Mouse (Mus musculus): Measurements from ENCODE around the gene Limch1. TPM values are rescaled to one million over a fixed set of nuclear protein-coding genes. Genes with fewer than 3 reads are reported as not detected.

The Limch1 gene
- polyA plus RNA-seq, 2 experiments = 44.4 to 85.3 TPM

DNA sequence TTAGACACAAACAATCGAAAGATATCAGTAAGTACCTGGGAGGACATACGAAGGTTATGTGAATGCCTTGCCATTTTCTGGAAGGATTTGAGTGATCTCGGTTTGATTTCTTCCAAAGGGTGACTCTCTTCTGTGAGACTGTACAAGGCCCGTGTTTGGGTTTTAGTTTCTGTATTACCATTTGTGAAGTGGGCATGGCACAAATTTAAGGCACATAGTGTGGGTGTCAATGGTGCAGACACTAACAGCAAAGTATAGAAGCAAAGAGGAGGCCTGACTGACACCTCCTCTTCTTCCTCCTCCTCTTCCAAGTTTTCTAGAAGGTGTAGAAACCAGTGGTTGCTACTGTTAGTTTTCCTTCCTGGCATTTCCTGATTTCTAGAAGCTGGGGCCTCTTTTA is 16.3 kb upstream of the Limch1 start:
- no peaks in the 10 kb centered on the region for H3K9me3 ChIP-seq (ENCODE audit: control insufficient read depth, low read length)
- ATAC-seq (ENCODE audit: low FRiP score, low read depth) = no peak
- WGBS = 94% methylated on average over 4 of the region's 4 CpGs
- no peak for TF ChIP-seq POLR2A (IDR thresholded peaks at IDR 0.05; ENCODE audit: borderline replicate concordance, extremely low read depth, insufficient read depth, insufficient read length)
- no peak overlapping the region for H3K9ac ChIP-seq (ENCODE audit: low read depth, low read length, severe bottlenecking)
- no peaks in the 10 kb centered on the region for H3K36me3 ChIP-seq (ENCODE audit: control insufficient read depth, insufficient read depth, low read length)
- H3K4me1 ChIP-seq (ENCODE audit: control insufficient read depth, insufficient read depth, low read length) = 0 out of 2 replicates have a peak, but pooled peaks cover 3% of the 10 kb centered on the region
- H3K27me3 ChIP-seq (ENCODE audit: control insufficient read depth, insufficient read depth, low read length) = no peaks in the 10 kb centered on the region
- H3K27ac ChIP-seq (replicated peaks; ENCODE audit: low read depth, low read length) = no peak overlapping the region
- no peak for DNase-seq (ENCODE audit: low spot score)
- no peak overlapping the region for H3K4me2 ChIP-seq (replicated peaks; ENCODE audit: low read depth, low read length, severe bottlenecking)
- H3K4me3 ChIP-seq (replicated peaks; ENCODE audit: low read length) = no peak overlapping the region

DNA sequence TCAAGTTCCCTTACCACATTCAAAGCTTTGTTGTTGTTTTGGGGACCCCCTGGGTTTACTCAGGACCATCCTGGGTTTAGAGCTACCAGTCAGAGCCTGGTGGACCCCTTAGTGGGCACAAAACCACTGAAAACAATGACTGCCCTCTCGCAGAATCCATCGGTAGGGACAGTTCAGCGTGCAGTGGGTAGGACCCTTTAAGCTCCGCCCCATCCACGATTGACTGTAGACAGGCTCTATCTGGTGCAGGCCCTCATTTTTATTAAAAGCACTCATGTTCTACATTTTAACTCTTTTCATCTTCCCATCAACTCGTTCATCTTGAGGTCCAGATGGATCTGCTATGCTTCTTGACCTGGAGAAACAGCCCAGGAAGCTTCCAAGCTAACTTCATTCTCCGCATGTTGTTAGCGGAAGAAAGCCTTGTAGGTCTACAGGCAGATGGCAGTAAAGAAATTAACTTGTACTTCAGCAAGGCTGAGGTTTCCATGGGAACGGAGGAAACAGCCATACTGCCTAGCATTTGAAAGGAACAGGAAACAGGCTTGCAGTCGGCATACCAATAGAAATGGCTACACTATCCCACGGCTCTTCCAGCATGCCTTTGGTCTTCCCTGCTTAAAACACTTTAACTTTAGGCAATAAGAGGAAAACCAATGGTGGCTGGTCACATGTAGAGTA is 14.9 kb upstream of the Limch1 start:
- Histone ChIP-seq H3K36me3 (ENCODE audit: control insufficient read depth, insufficient read depth, low read length) (no peaks in the 10 kb centered on the region), H3K9me3 (ENCODE audit: control insufficient read depth, low read length) (no peaks in the 10 kb centered on the region), H3K9ac (ENCODE audit: low read depth, low read length, severe bottlenecking) (no peak overlapping the region), H3K27me3 (ENCODE audit: control insufficient read depth, insufficient read depth, low read length) (no peaks in the 10 kb centered on the region), H3K27ac (replicated peaks; ENCODE audit: low read depth, low read length) (no peak overlapping the region), H3K4me2 (replicated peaks; ENCODE audit: low read depth, low read length, severe bottlenecking) (no peak overlapping the region), H3K4me1 (ENCODE audit: control insufficient read depth, insufficient read depth, low read length) (0 out of 2 replicates have a peak, but pooled peaks cover 3% of the 10 kb centered on the region), H3K4me3 (replicated peaks; ENCODE audit: low read length) (no peak overlapping the region)
- ATAC-seq (ENCODE audit: low FRiP score, low read depth) (peak; percentile 74), DNase-seq (ENCODE audit: low spot score) (peak; percentile 75)
- no peak for TF ChIP-seq POLR2A (IDR thresholded peaks at IDR 0.05; ENCODE audit: borderline replicate concordance, extremely low read depth, insufficient read depth, insufficient read length)
- WGBS = 44% methylated on average over 11 of the region's 11 CpGs

DNA sequence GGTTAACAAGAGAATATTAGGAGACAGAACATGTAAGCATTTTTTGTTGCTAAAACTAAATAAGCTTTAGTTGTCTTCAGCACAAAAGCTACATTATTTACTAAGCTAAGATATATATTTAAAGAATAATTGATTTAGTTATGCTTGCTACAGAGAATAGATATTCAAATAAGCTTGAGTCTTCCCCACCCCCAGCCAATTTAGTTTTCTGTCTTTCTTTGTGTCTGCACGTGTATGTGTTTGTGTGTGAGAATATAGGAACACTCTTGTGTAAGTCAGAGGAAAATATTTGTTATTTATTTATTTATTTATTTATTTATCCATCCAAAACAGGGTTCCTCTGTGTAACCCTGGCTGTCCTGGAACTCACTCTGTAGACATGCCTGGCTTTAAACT is 14.3 kb upstream of the Limch1 start:
- WGBS = 80% methylated on average over 1 of the region's 1 CpGs
- no peak overlapping the region for H3K9ac ChIP-seq (ENCODE audit: low read depth, low read length, severe bottlenecking)
- H3K4me1 ChIP-seq (ENCODE audit: control insufficient read depth, insufficient read depth, low read length) = 0 out of 2 replicates have a peak, but pooled peaks cover 3% of the 10 kb centered on the region
- H3K4me3 ChIP-seq (replicated peaks; ENCODE audit: low read length) = no peak overlapping the region
- DNase-seq (ENCODE audit: low spot score) = no peak
- no peak overlapping the region for H3K27ac ChIP-seq (replicated peaks; ENCODE audit: low read depth, low read length)
- no peak for ATAC-seq (ENCODE audit: low FRiP score, low read depth)
- no peak overlapping the region for H3K4me2 ChIP-seq (replicated peaks; ENCODE audit: low read depth, low read length, severe bottlenecking)
- no peaks in the 10 kb centered on the region for H3K27me3 ChIP-seq (ENCODE audit: control insufficient read depth, insufficient read depth, low read length)
- no peaks in the 10 kb centered on the region for H3K36me3 ChIP-seq (ENCODE audit: control insufficient read depth, insufficient read depth, low read length)
- H3K9me3 ChIP-seq (ENCODE audit: control insufficient read depth, low read length) = no peaks in the 10 kb centered on the region
- TF ChIP-seq POLR2A (IDR thresholded peaks at IDR 0.05; ENCODE audit: borderline replicate concordance, extremely low read depth, insufficient read depth, insufficient read length) = no peak

DNA sequence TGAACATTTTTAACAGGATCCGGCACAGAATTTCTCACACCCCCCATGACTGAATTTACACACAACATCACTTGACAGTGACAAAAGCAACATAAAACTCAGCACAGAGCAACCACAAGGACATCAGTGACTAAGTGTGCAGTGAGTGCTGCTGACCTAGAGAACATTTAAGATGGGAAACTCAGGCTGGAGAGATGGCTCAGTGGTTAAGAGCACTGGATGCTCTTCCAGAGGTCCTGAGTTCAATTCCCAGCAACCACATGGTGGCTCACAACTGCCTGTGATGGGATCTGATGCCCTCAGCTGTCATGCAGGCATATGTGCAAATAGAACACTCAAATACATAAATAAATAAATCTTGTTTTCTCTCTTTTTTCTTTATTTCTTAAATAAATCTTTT is 12.1 kb upstream of the Limch1 start:
- no peaks in the 10 kb centered on the region for H3K36me3 ChIP-seq (ENCODE audit: control insufficient read depth, insufficient read depth, low read length)
- H3K27me3 ChIP-seq (ENCODE audit: control insufficient read depth, insufficient read depth, low read length) = no peaks in the 10 kb centered on the region
- no peak overlapping the region for H3K4me3 ChIP-seq (replicated peaks; ENCODE audit: low read length)
- 0 out of 2 replicates have a peak, but pooled peaks cover 3% of the 10 kb centered on the region for H3K4me1 ChIP-seq (ENCODE audit: control insufficient read depth, insufficient read depth, low read length)
- no peak overlapping the region for H3K9ac ChIP-seq (ENCODE audit: low read depth, low read length, severe bottlenecking)
- H3K9me3 ChIP-seq (ENCODE audit: control insufficient read depth, low read length) = no peaks in the 10 kb centered on the region
- WGBS = 94% methylated on average over 1 of the region's 1 CpGs
- ATAC-seq (ENCODE audit: low FRiP score, low read depth) (no peak), DNase-seq (ENCODE audit: low spot score) (no peak)
- H3K27ac ChIP-seq (replicated peaks; ENCODE audit: low read depth, low read length) = no peak overlapping the region
- no peak overlapping the region for H3K4me2 ChIP-seq (replicated peaks; ENCODE audit: low read depth, low read length, severe bottlenecking)
- TF ChIP-seq POLR2A (IDR thresholded peaks at IDR 0.05; ENCODE audit: borderline replicate concordance, extremely low read depth, insufficient read depth, insufficient read length) = no peak

DNA sequence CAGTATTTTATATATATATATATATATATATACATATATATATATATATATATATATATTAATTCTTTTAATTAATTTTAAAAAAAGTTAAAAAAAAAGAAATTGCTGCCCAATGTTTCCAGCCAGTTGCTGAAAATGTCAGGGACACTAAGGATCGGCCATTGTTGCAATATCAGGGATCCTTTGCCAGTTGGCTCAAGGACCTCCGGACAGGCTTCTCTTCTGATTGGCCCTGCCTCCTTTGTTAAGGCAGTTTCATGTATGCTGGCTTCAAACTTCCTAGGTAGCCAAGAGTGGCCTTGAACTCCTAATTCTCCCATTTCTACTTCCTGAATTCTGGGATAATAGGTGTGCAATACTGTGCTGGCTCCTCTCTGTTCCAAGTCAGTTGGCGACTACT is 6.3 kb upstream of the Limch1 start:
- Histone ChIP-seq H3K27me3 (ENCODE audit: control insufficient read depth, insufficient read depth, low read length) (no peaks in the 10 kb centered on the region), H3K9ac (ENCODE audit: low read depth, low read length, severe bottlenecking) (no peak overlapping the region), H3K9me3 (ENCODE audit: control insufficient read depth, low read length) (no peaks in the 10 kb centered on the region), H3K4me3 (replicated peaks; ENCODE audit: low read length) (no peak overlapping the region), H3K36me3 (ENCODE audit: control insufficient read depth, insufficient read depth, low read length) (no peaks in the 10 kb centered on the region), H3K4me1 (ENCODE audit: control insufficient read depth, insufficient read depth, low read length) (no peaks in the 10 kb centered on the region), H3K27ac (replicated peaks; ENCODE audit: low read depth, low read length) (no peak overlapping the region), H3K4me2 (replicated peaks; ENCODE audit: low read depth, low read length, severe bottlenecking) (no peak overlapping the region)
- WGBS = 97% methylated on average over 3 of the region's 3 CpGs
- DNase-seq (ENCODE audit: low spot score) (no peak), ATAC-seq (ENCODE audit: low FRiP score, low read depth) (no peak)
- no peak for TF ChIP-seq POLR2A (IDR thresholded peaks at IDR 0.05; ENCODE audit: borderline replicate concordance, extremely low read depth, insufficient read depth, insufficient read length)
